Mouse (Mus musculus): ENCODE measurements at regions not wholly inside any gene's neighbourhood (a gene's known extent, or its start where the extent isn't known, plus 50 kb on each side); places are given as distances from the start of the nearest gene placed in this dataset.
"Not testable (repeated sequence)": the region's sequence is repeated elsewhere in the genome, so short reads cannot be mapped to it uniquely, and the experiment has no call there.

DNA sequence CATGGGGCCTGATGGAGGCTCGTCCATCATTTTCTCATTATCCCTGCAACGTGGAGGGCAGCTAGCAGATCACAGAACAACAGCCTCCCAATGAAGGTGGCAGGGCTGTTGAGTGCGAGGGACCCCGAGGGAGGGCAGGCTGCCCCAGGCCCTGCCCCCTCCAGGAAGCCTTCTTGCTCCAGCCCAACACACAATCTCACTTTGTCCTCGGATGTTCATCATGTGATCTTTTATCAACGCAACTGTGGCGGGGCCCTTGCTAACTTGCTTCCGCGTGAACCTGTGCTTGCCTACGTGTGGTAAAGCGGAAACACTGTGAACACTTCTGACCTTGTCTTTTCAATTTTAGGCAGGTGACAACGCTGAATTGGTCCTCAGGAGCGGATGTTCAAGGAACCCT, 147.6 kb upstream of the Rtl1 start:
- intact Hi-C loops (cut with DNase I), result loop anchor here (10.0 kb wide), 1 partner anchor 217 kb away; no protein-coding TSS in a partner anchor

DNA sequence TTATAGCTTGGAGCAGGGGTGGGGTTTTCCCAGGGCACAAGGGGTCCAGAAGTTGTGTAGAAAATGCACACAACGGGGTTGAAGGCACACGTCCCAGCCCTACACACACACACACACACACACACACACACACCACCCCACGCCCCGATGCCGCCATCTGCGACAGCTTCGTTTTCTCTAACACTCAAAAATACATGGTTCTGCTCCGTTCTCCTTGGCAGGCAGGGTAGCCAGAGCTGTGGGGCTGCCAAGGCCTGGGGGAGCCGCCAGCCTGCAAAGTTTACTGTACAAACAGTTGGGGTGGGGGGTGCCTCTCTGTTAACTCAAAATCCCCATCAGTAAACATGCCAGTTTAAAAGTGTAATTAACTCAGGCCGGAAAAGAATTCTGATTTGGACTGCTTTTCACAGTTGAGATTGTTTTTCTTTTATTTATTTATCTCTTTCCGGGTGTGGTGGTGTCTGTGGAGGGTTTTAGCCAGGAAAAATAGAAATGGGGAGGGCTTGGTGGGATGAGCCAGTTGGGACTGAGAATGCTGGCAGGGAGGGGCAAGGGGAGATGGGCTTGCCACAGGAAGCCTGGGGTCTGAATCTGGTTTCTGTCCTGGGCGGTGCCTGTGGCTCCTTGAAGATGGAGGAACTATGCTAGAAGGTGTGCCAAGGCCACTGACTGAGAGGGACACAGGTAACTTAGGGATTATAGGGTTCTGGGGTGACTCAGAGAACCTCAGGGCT, 148.4 kb upstream of the Rtl1 start:
- intact Hi-C loops (cut with DNase I), result loop anchor here (10.0 kb wide), 1 partner anchor 216 kb away; no protein-coding TSS in a partner anchor
- peak; percentile 54 to 72 for DNase-seq (ENCODE audit: low spot score in 2 of 2)

More for the DNA sequence above, 147.6 kb upstream of the Rtl1 start:
- DNase-seq (ENCODE audit: low spot score in 2 of 2), result no peak

DNA sequence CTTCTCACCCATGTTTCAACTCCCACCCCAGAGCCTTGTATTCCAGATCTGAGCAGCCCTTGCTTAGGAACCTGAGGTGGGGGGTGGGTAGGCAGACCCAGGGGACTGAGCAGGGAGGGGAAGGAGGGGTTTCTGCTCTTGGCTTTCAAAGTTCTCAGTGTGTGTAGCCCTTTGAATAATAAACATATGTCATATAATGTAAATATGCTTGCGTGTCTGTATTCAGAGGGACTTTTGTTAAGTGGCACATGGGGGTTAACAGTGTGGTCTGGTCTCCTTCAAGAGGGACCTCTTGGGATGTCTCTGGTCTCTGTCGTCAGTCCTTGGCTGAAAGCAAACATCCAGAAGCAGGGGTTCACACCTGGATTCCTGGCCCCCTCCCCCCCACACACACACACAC, 149.1 kb upstream of the Rtl1 start:
- no peak for DNase-seq (ENCODE audit: low spot score in 2 of 2)
- intact Hi-C loops (cut with DNase I), result loop anchor here (10.0 kb wide), 1 partner anchor 216 kb away; no protein-coding TSS in a partner anchor

- intact Hi-C loops (cut with DNase I), result loop anchor here (5.0 to 10.0 kb wide), 3 partner anchors 215 to 628 kb away; no protein-coding TSS in a partner anchor
- peak; percentile 68 to 84 for DNase-seq (ENCODE audit: low spot score in 2 of 2)
These were observed 149.6 kb upstream of the Rtl1 start for GRCm38 (mm10) chr12:109749711-109750243.

- DNase-seq (ENCODE audit: low spot score in 2 of 2), result no peak
- intact Hi-C loops (cut with DNase I), result loop anchor here (5.0 kb wide), 2 partner anchors 318 to 622 kb away; no protein-coding TSS in a partner anchor
These were observed 154.9 kb upstream of the Rtl1 start for GRCm38 (mm10) chr12:109754986-109755385.

- intact Hi-C loops (cut with DNase I), result no loop called here
- DNase-seq (ENCODE audit: low spot score in 2 of 2), result no peak
These were observed 164.2 kb upstream of the Rtl1 start for GRCm38 (mm10) chr12:109764293-109764692.

- DNase-seq (ENCODE audit: low spot score in 2 of 2); intact Hi-C loops (cut with DNase I): not testable (repeated sequence)
These were observed 166.5 kb upstream of the Rtl1 start for GRCm38 (mm10) chr12:109766602-109767001.

- no peak for DNase-seq (ENCODE audit: low spot score in 2 of 2)
- intact Hi-C loops (cut with DNase I), result no loop called here
These were observed 172.4 kb upstream of the Rtl1 start for GRCm38 (mm10) chr12:109772543-109772942.

GRCm38 (mm10) chr12:109773909-109774313, 173.8 kb upstream of the Rtl1 start:
- intact Hi-C loops (cut with DNase I), result no loop called here
- DNase-seq (ENCODE audit: low spot score in 2 of 2), result no peak

- intact Hi-C loops (cut with DNase I), result no loop called here
- DNase-seq (ENCODE audit: low spot score in 2 of 2), result no peak
These were observed 198.7 kb upstream of the Rtl1 start for GRCm38 (mm10) chr12:109798846-109799245.

- DNase-seq (ENCODE audit: low spot score in 2 of 2), result no peak
- intact Hi-C loops (cut with DNase I), result no loop called here
These were observed 199.3 kb upstream of the Rtl1 start for GRCm38 (mm10) chr12:109799395-109799794.

DNA sequence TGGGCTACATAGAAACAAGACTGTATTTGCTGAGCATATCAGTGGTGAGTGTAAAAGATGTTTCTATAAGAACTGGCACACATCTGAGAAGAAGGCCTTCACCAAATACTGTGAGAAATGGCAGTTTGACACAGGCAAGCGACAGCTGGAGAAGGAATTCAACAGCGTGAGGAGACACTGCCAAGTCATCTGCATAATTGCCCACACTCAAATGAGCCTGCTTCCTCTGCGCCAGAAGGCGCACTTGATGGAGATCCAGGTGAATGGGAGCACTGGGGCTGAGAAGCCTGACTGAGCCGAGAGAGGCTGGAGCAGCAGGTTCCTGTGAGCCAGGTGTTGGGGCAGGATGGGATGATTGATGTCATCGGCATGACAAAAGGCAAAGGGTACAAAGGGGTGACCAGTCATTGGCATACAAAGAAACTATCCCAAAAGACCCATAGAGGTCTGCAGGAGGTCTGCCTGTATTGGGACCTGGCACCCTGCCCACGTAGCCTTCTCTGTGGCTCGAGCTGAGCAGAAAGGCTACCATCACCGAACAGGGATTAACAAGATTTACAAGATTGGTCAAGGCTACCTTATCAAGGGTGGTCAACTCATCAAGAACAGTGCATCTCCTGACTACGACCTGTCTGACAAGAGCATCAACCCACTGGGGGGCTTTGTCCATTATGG, 227.2 kb upstream of the Rtl1 start:
- DNase-seq (ENCODE audit: low spot score in 2 of 2), result peak; percentile 46 to 49

DNA sequence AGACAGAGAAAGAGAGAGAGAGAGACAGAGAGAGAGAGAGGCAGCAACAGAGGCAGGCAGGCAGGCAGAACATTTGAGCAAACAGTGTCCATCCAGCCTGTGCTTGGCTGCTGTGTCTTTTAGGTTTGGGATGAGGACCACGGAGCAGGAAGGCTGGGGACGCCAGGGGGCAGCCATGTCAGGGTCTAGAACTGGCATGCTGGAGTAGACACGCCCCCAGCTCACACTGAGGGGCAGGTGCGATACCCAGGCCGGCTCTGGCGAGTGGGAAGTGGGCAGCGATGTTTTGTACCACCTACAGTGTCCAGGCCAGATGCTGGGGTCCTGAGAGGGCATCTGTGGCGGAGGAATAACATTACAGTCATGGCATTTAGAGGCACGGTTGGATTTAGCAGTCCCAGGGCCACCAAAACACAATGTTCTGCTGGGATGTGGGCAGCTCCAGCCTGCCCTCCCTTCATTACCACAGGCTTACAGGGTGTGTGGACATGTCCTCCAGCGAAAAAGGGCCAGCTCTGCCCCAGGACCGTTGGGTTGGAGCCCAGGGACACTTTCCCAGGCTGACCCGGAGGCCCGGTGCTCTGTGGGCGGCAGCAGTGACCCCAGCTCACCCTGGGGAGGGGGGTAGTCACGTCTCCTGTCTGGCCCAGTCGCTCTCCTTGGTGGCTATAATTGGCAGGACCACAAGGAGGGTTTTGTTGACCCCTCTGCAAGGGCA, 230.3 kb upstream of the Rtl1 start:
- peak; percentile 21 to 30 for DNase-seq (ENCODE audit: low spot score in 2 of 2)
- intact Hi-C loops (cut with DNase I), result no loop called here

More for the DNA sequence above, 227.2 kb upstream of the Rtl1 start:
- intact Hi-C loops (cut with DNase I), result no loop called here

DNA sequence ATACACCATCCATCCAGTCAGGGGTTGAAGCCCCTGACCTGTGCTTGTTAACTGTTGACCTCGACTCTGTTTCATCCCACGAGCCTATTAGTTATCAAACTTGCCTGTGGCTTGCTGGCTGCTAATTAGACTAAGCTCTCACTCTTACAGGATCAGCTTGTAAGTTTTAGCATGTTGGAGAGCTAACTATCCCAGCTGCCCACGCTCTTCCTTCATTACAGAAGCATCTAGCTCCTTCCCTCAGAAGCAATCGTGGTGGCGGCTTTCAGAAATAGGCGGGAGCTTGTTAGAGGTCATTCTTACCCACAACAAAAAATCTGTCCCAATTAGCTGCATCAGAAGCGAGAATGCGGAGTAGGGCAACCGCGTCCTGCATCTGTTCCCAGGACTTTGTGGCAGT, 232.8 kb upstream of the Rtl1 start:
- no peak for DNase-seq (ENCODE audit: low spot score in 2 of 2)
- intact Hi-C loops (cut with DNase I), result no loop called here

DNA sequence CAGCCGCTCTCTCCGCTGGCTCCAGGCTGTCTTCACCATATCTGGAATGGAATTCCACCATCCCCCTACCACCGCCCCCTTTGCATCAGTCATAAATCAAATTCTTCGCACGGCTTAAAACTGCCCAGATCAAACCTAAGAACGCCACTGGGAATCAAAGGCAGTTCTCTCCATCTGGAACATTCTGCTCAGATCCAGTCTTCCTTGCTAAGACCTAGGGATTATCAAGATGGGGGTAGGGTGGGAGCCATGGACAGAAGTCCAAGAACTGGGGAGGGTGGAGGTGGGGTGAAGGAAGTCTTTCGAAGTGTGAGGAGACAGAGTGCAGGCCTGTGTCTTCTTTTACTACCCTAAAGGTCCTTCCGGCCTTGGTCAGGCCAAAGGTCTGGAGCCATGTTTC, 236.4 kb upstream of the Rtl1 start:
- intact Hi-C loops (cut with DNase I), result no loop called here
- DNase-seq (ENCODE audit: low spot score in 2 of 2), result no peak

- no peak for DNase-seq (ENCODE audit: low spot score in 2 of 2)
- intact Hi-C loops (cut with DNase I), result no loop called here
These were observed 239.0 kb upstream of the Rtl1 start for GRCm38 (mm10) chr12:109839126-109839587.

DNA sequence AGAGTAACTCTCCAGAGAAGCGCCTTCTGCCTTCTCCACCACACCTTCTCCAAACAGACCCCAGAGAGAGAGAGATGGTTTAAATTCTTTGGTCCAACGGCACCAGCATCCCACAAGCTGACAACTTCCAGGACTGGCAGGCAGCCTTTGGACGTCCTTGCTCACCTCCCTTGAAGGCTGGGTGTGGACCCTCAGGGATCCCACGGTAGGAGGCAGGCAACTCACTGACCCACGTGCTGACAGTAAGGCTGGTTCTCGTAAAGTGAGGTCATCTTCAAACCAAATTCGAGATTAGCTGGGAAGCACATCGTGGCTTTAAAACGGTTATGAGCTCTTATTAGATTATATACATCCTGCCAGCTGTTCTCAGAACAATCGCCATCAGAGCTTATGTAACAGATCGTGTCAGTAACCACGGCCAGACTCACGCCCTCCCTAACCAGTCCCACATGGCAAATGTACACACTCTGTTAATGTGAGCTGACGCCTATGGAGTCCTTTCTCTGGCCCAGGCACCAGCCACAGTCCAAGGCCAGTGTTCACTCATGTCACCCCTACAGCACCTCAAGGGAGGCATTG, 239.9 kb upstream of the Rtl1 start:
- DNase-seq (ENCODE audit: low spot score in 2 of 2), result no peak
- intact Hi-C loops (cut with DNase I), result no loop called here

DNA sequence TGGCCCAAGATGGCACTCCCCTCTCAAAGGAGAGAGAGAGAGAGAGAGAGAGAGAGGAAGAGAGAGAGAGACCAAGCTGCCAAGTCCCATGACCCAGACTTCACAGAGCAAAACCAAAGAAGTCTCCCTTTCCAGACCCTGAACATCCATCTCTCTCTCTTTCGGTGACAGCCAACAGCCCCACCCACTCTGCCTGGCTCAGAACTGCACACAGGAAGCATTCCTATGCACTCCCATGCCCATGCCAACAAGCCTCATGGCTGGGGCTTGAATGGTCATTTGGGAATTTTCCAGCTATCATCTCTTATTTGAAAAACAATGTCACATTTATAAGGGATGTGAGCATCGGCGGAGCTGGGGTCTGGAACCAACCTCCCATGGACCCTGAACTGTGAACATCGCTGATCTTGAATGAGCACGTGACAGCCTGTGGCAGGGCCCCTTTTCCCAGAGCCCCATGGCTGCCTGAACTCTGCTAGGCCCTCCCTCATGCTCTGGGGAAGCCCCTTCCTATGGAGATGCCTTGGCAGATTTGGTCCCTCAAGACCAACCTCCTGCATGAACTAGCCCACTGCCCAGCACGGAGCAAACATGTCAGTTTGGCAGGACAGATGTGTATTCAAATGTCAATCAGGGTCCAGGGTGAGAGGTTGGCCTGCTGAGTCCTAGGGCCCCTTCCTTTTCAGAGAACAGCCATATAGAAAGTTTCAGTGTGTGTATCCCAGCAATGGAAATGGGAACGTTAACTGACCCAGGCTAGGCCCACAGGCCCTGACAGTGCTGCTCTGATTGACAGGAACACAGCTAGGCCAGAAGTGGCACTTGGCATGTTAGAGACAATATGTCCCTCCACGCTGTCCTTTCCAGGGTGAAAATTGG, 244.8 kb upstream of the Rtl1 start:
- DNase-seq (ENCODE audit: low spot score in 2 of 2), result no peak
- intact Hi-C loops (cut with DNase I), result no loop called here

DNA sequence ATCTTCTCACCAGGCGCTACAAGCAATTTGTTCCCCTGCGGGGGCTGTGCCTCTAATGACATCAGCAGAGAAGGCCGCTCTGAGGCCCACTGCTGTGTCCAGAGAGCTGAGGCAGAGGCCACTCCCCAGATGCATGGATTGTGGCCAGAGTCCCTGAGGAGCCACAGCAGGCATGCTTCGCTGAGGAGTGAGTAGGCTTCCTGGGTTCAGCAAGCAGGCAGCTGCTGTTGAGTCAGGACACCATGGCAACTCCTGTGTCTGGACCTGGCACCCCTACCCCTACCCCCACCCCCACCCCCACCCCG, 245.4 kb upstream of the Rtl1 start:
- no peak for DNase-seq (ENCODE audit: low spot score in 2 of 2)
- intact Hi-C loops (cut with DNase I), result no loop called here
